Mouse (Mus musculus): ENCODE data around the gene Lrrc8b. TPM values are rescaled to one million over a fixed set of nuclear protein-coding genes. Genes with fewer than 3 reads are reported as not detected.

Gene Lrrc8b
- polyA plus RNA-seq, 1 experiment from 2014 or later = 3.7 TPM

- Histone ChIP-seq H3K9ac (replicated peaks) (peak within 1 kb of the TSS; percentile 77), H3K27me3 (peaks cover 4% of the 10 kb centered on the region; the same call in 1 of the 2 replicates), H3K36me3 (no peaks in the 10 kb centered on the region), H3K4me3 (replicated peaks) (peak within 1 kb of the TSS; percentile 75), H3K27ac (peak within 1 kb of the TSS; percentile 84), H3K4me1 (replicated peaks) (peaks cover 17% of the 10 kb centered on the region), H3K4me2 (peak within 1 kb of the TSS; percentile 84), H3K9me3 (no peaks in the 10 kb centered on the region)
- WGBS = under 1% methylated on average over 74 of the region's 93 CpGs
- peak; percentile 86 for ATAC-seq (ENCODE audit: insufficient number of reproducible peaks, insufficient read depth, low FRiP score, low TSS enrichment, low read depth)
Observed at GRCm38 (mm10) chr5:105519096-105519975, 103.8 kb downstream of the Lrrc8b start, which contains the start of gene Lrrc8c. Gene Lrrc8c, plus strand, starts transcription at chr5:105519388.

GRCm38 (mm10) chr5:105519976-105520300 lies 104.4 kb downstream of the Lrrc8b start:
- ATAC-seq (ENCODE audit: insufficient number of reproducible peaks, insufficient read depth, low FRiP score, low TSS enrichment, low read depth) = peak; percentile 8; the same call in 1 of the 2 replicates
- Histone ChIP-seq H3K4me2 (peak overlapping the region; percentile 84), H3K4me1 (replicated peaks) (peaks cover 17% of the 10 kb centered on the region), H3K36me3 (no peaks in the 10 kb centered on the region), H3K27ac (peak overlapping the region; percentile 84), H3K27me3 (peaks cover 4% of the 10 kb centered on the region; the same call in 1 of the 2 replicates), H3K4me3 (replicated peaks) (peak overlapping the region; percentile 75), H3K9me3 (no peaks in the 10 kb centered on the region), H3K9ac (replicated peaks) (peak overlapping the region; percentile 77)
- 7% methylated on average over 5 of the region's 5 CpGs for WGBS

GRCm38 (mm10) chr5:105520442-105520965 lies 104.9 kb downstream of the Lrrc8b start:
- Histone ChIP-seq H3K4me1 (replicated peaks) (peaks cover 17% of the 10 kb centered on the region), H3K36me3 (0 out of 2 replicates have a peak, but pooled peaks cover 3% of the 10 kb centered on the region), H3K27me3 (peaks cover 4% of the 10 kb centered on the region; the same call in 1 of the 2 replicates), H3K9ac (replicated peaks) (peak overlapping the region; percentile 77; the same call in 1 of the 2 replicates), H3K4me2 (peak overlapping the region; percentile 84), H3K4me3 (replicated peaks) (peak overlapping the region; percentile 75), H3K27ac (no peak overlapping the region), H3K9me3 (no peaks in the 10 kb centered on the region)
- 60% methylated on average over 9 of the region's 9 CpGs for WGBS
- ATAC-seq (ENCODE audit: insufficient number of reproducible peaks, insufficient read depth, low FRiP score, low TSS enrichment, low read depth) = no peak

GRCm38 (mm10) chr5:105523452-105523851 lies 107.9 kb downstream of the Lrrc8b start:
- no peak overlapping the region for H3K4me3 ChIP-seq (replicated peaks)
- no peaks in the 10 kb centered on the region for H3K27me3 ChIP-seq
- H3K4me2 ChIP-seq = no peak overlapping the region
- peaks cover 15% of the 10 kb centered on the region for H3K4me1 ChIP-seq (replicated peaks)
- 0 out of 2 replicates have a peak, but pooled peaks cover 10% of the 10 kb centered on the region for H3K36me3 ChIP-seq
- H3K9me3 ChIP-seq = no peaks in the 10 kb centered on the region
- no peak for ATAC-seq (ENCODE audit: insufficient number of reproducible peaks, insufficient read depth, low FRiP score, low TSS enrichment, low read depth)
- H3K27ac ChIP-seq = no peak overlapping the region
- H3K9ac ChIP-seq (replicated peaks) = no peak overlapping the region
- 77% methylated on average over 3 of the region's 3 CpGs for WGBS

GRCm38 (mm10) chr5:105525004-105525403 lies 109.4 kb downstream of the Lrrc8b start:
- no peaks in the 10 kb centered on the region for H3K9me3 ChIP-seq
- H3K4me2 ChIP-seq = no peak overlapping the region
- 95% methylated on average over 12 of the region's 12 CpGs for WGBS
- H3K4me3 ChIP-seq (replicated peaks) = no peak overlapping the region
- H3K9ac ChIP-seq (replicated peaks) = no peak overlapping the region
- peaks cover 10% of the 10 kb centered on the region; the same call in 1 of the 2 replicates for H3K4me1 ChIP-seq (replicated peaks)
- no peak overlapping the region for H3K27ac ChIP-seq
- no peak for ATAC-seq (ENCODE audit: insufficient number of reproducible peaks, insufficient read depth, low FRiP score, low TSS enrichment, low read depth)
- H3K27me3 ChIP-seq = no peaks in the 10 kb centered on the region
- 0 out of 2 replicates have a peak, but pooled peaks cover 10% of the 10 kb centered on the region for H3K36me3 ChIP-seq

- Histone ChIP-seq H3K27me3 (no peaks in the 10 kb centered on the region), H3K4me1 (replicated peaks) (no peaks in the 10 kb centered on the region), H3K4me2 (no peak overlapping the region), H3K4me3 (replicated peaks) (no peak overlapping the region), H3K9me3 (no peaks in the 10 kb centered on the region), H3K9ac (replicated peaks) (no peak overlapping the region), H3K36me3 (0 out of 2 replicates have a peak, but pooled peaks cover 10% of the 10 kb centered on the region), H3K27ac (no peak overlapping the region)
- WGBS = 93% methylated on average over 4 of the region's 4 CpGs
- no peak for ATAC-seq (ENCODE audit: insufficient number of reproducible peaks, insufficient read depth, low FRiP score, low TSS enrichment, low read depth)
Observed at GRCm38 (mm10) chr5:105526107-105526645, 110.6 kb downstream of the Lrrc8b start.

- H3K4me3 ChIP-seq (replicated peaks) = no peak overlapping the region
- H3K27me3 ChIP-seq = no peaks in the 10 kb centered on the region
- H3K4me2 ChIP-seq = no peak overlapping the region
- H3K9me3 ChIP-seq = no peaks in the 10 kb centered on the region
- H3K36me3 ChIP-seq = 0 out of 2 replicates have a peak, but pooled peaks cover 10% of the 10 kb centered on the region
- no peak overlapping the region for H3K9ac ChIP-seq (replicated peaks)
- no peaks in the 10 kb centered on the region for H3K4me1 ChIP-seq (replicated peaks)
- no peak for ATAC-seq (ENCODE audit: insufficient number of reproducible peaks, insufficient read depth, low FRiP score, low TSS enrichment, low read depth)
- H3K27ac ChIP-seq = no peak overlapping the region
- 84% methylated on average over 9 of the region's 9 CpGs for WGBS
Observed at GRCm38 (mm10) chr5:105526766-105527165, 111.2 kb downstream of the Lrrc8b start.

GRCm38 (mm10) chr5:105527477-105528331 lies 112.1 kb downstream of the Lrrc8b start:
- no peak overlapping the region for H3K4me2 ChIP-seq
- 90% methylated on average over 23 of the region's 23 CpGs for WGBS
- no peak overlapping the region for H3K4me3 ChIP-seq (replicated peaks)
- H3K36me3 ChIP-seq = 0 out of 2 replicates have a peak, but pooled peaks cover 10% of the 10 kb centered on the region
- H3K9me3 ChIP-seq = no peaks in the 10 kb centered on the region
- no peak for ATAC-seq (ENCODE audit: insufficient number of reproducible peaks, insufficient read depth, low FRiP score, low TSS enrichment, low read depth)
- H3K27ac ChIP-seq = no peak overlapping the region
- no peaks in the 10 kb centered on the region for H3K4me1 ChIP-seq (replicated peaks)
- H3K9ac ChIP-seq (replicated peaks) = no peak overlapping the region
- no peaks in the 10 kb centered on the region for H3K27me3 ChIP-seq

- Histone ChIP-seq H3K4me2 (no peak overlapping the region), H3K9ac (replicated peaks) (no peak overlapping the region), H3K4me3 (replicated peaks) (no peak overlapping the region), H3K4me1 (replicated peaks) (no peaks in the 10 kb centered on the region), H3K27me3 (no peaks in the 10 kb centered on the region), H3K36me3 (0 out of 2 replicates have a peak, but pooled peaks cover 10% of the 10 kb centered on the region), H3K9me3 (no peaks in the 10 kb centered on the region), H3K27ac (no peak overlapping the region)
- ATAC-seq (ENCODE audit: insufficient number of reproducible peaks, insufficient read depth, low FRiP score, low TSS enrichment, low read depth) = no peak
- 86% methylated on average over 6 of the region's 6 CpGs for WGBS
Observed at GRCm38 (mm10) chr5:105530576-105530975, 115.0 kb downstream of the Lrrc8b start.

GRCm38 (mm10) chr5:105535186-105535585 lies 119.6 kb downstream of the Lrrc8b start:
- ATAC-seq (ENCODE audit: insufficient number of reproducible peaks, insufficient read depth, low FRiP score, low TSS enrichment, low read depth) = no peak
- Histone ChIP-seq H3K4me1 (replicated peaks) (peaks cover 4% of the 10 kb centered on the region; the same call in 1 of the 2 replicates), H3K9ac (replicated peaks) (no peak overlapping the region), H3K9me3 (no peaks in the 10 kb centered on the region), H3K4me3 (replicated peaks) (no peak overlapping the region), H3K27ac (no peak overlapping the region), H3K27me3 (no peaks in the 10 kb centered on the region), H3K36me3 (0 out of 2 replicates have a peak, but pooled peaks cover 3% of the 10 kb centered on the region), H3K4me2 (no peak overlapping the region)
- WGBS = 89% methylated on average over 3 of the region's 3 CpGs
